Mouse (Mus musculus) heart, postnatal 0 days (tissue): ENCODE results near the gene Fam24b. TPM values are rescaled to one million over a fixed set of nuclear protein-coding genes. Genes with fewer than 3 reads are reported as not detected.

Source experiments
- ATAC-seq: fragments of 200-750 bp; cut with Nextera tagmentation; 2 replicates; pipeline ENCODE4 v1.8.0; 2017; ENCODE audit warnings: low read depth, moderate number of reproducible peaks, moderate library complexity; ENCODE audit not compliant: insufficient read depth
- DNase-seq: peaks from one replicate; pipeline ENCODE4 v3.0.0-alpha.2; 2016; ENCODE audit warnings: low spot score
- H3K27ac ChIP-seq: fragments of 300-500 bp; sonication (generic); 2 replicates; pipeline ENCODE4 v1.5.1; 2014; ENCODE audit warnings: low read depth, mild to moderate bottlenecking
- H3K27me3 ChIP-seq: fragments of 300-500 bp; sonication (generic); 2 replicates; pipeline ENCODE4 v1.6.1; 2014; ENCODE audit warnings: low read length, mixed read lengths; ENCODE audit not compliant: control insufficient read depth, insufficient read depth
- H3K36me3 ChIP-seq: fragments of 300-500 bp; sonication (generic); replicated peaks from 2 replicates; pipeline ENCODE4 v1.6.1; 2014; ENCODE audit warnings: low read length, mixed read lengths; ENCODE audit not compliant: control insufficient read depth, insufficient read depth
- H3K4me1 ChIP-seq: fragments of 300-500 bp; sonication (generic); 2 replicates; pipeline ENCODE4 v1.6.1; 2014; ENCODE audit warnings: antibody characterized with exemption; ENCODE audit not compliant: control insufficient read depth, insufficient read depth
- H3K4me2 ChIP-seq: fragments of 300-500 bp; sonication (generic); 2 replicates; pipeline ENCODE4 v1.6.1; 2014; ENCODE audit warnings: low read depth, mild to moderate bottlenecking, low read length, moderate library complexity
- H3K4me3 ChIP-seq: fragments of 300-500 bp; sonication (generic); 2 replicates; pipeline ENCODE4 v1.5.1; 2014; ENCODE audit warnings: low read depth, low read length
- H3K9ac ChIP-seq: fragments of 300-500 bp; sonication (generic); replicated peaks from 2 replicates; pipeline ENCODE4 v1.6.1; 2014; ENCODE audit warnings: low read depth, low read length, mixed read lengths
- H3K9me3 ChIP-seq: fragments of 300-500 bp; sonication (generic); replicated peaks from 2 replicates; pipeline ENCODE4 v1.6.1; 2016; ENCODE audit warnings: low read length; ENCODE audit not compliant: control insufficient read depth
- CTCF ChIP-seq: IDR thresholded peaks from 2 replicates; pipeline ENCODE4 v1.5.1; 2016; ENCODE audit warnings: antibody characterized with exemption, control low read depth, low read depth
- EP300 ChIP-seq: IDR thresholded peaks from 2 replicates; pipeline ENCODE4 v1.6.1; 2016; ENCODE audit warnings: antibody characterized with exemption, low read depth
- WGBS: fragments of 180-500 bp; shearing (Covaris S2); extraction: QIAGEN DNeasy Blood & Tissue Kit; methylation state at CpG from one replicate; pipeline ENCODE4 v1.1.7; 2014; 5-methylcytosine and 5-hydroxymethylcytosine counted together
- polyA plus RNA-seq: library from polyadenylated mRNA; unstranded; fragments of >200 nt; fragmentation: Nextera tagmentation; extraction: Ambion mirVana; gene quantifications from 2 replicates; pipeline ENCODE4 v1.2.1, GENCODE M21; 2015
- total RNA-seq: library from RNA; depleted of rRNA; stranded (reverse); fragments of >200 nt; gene quantifications from 2 replicates; pipeline ENCODE4 v1.2.3, GENCODE M21; 2014; ENCODE audit warnings: low replicate concordance

Gene Fam24b
- total and polyA plus RNA-seq, 2 experiments from 2014 or later, result not detected

GRCm38 (mm10) chr7:131362615-131363300 is 33.4 kb upstream of the Fam24b start, which contains the start of gene 2310057M21Rik:
2310057M21Rik (minus strand) TSS chr7:131362759.
- H3K27me3 ChIP-seq, result no peaks in the 10 kb centered on the region
- ATAC-seq, result peak; percentile 97
- H3K36me3 ChIP-seq, result peaks cover 15% of the 10 kb centered on the region
- TF ChIP-seq EP300 (peak; percentile 49; the same call in 1 of the 2 replicates), CTCF (no peak)
- H3K4me2 ChIP-seq, result peak within 1 kb of the TSS; percentile 73
- peaks cover 9% of the 10 kb centered on the region; the same call in 1 of the 2 replicates for H3K4me1 ChIP-seq
- H3K4me3 ChIP-seq, result peak within 1 kb of the TSS; percentile 79
- H3K9me3 ChIP-seq, result no peaks in the 10 kb centered on the region
- WGBS, result 0% methylated on average over 55 of the region's 55 CpGs
- H3K27ac ChIP-seq, result peak within 1 kb of the TSS; percentile 92
- peak; percentile 99 for DNase-seq
- peak within 1 kb of the TSS; percentile 83 for H3K9ac ChIP-seq

GRCm38 (mm10) chr7:131362269-131362614 is 32.9 kb upstream of the Fam24b start:
- peak overlapping the region; percentile 83 for H3K9ac ChIP-seq
- no peak for DNase-seq
- peak overlapping the region; percentile 79 for H3K4me3 ChIP-seq
- peak overlapping the region; percentile 92 for H3K27ac ChIP-seq
- no peaks in the 10 kb centered on the region for H3K27me3 ChIP-seq
- peak; percentile 66 for ATAC-seq
- peak overlapping the region; percentile 73 for H3K4me2 ChIP-seq
- peaks cover 9% of the 10 kb centered on the region; the same call in 1 of the 2 replicates for H3K4me1 ChIP-seq
- TF ChIP-seq CTCF (no peak), EP300 (no peak)
- H3K36me3 ChIP-seq, result peaks cover 20% of the 10 kb centered on the region
- WGBS, result under 1% methylated on average over 35 of the region's 35 CpGs
- H3K9me3 ChIP-seq, result no peaks in the 10 kb centered on the region

GRCm38 (mm10) chr7:131356105-131356504 is 26.8 kb upstream of the Fam24b start:
- Histone ChIP-seq H3K4me1 (0 out of 2 replicates have a peak, but pooled peaks cover under 1% of the 10 kb centered on the region), H3K27me3 (no peaks in the 10 kb centered on the region), H3K9me3 (no peaks in the 10 kb centered on the region), H3K4me3 (no peak overlapping the region), H3K27ac (no peak overlapping the region), H3K9ac (no peak overlapping the region), H3K36me3 (peaks cover 68% of the 10 kb centered on the region), H3K4me2 (no peak overlapping the region)
- ATAC-seq (no peak), DNase-seq (no peak)
- WGBS, result 97% methylated on average over 13 of the region's 13 CpGs
- TF ChIP-seq EP300, result no peak
- TF ChIP-seq CTCF, result no peak

- no peak for TF ChIP-seq CTCF
- TF ChIP-seq EP300, result no peak
- H3K27ac ChIP-seq, result no peak overlapping the region
- no peak for ATAC-seq
- H3K36me3 ChIP-seq, result peaks cover 66% of the 10 kb centered on the region
- H3K9me3 ChIP-seq, result no peaks in the 10 kb centered on the region
- no peak for DNase-seq
- no peak overlapping the region for H3K4me3 ChIP-seq
- WGBS, result 83% methylated on average over 7 of the region's 7 CpGs
- no peak overlapping the region for H3K4me2 ChIP-seq
- no peak overlapping the region for H3K9ac ChIP-seq
- H3K27me3 ChIP-seq, result no peaks in the 10 kb centered on the region
- no peaks in the 10 kb centered on the region for H3K4me1 ChIP-seq
Measured at GRCm38 (mm10) chr7:131345856-131346541, 16.7 kb upstream of the Fam24b start.

- ATAC-seq (no peak), DNase-seq (no peak)
- Histone ChIP-seq H3K4me2 (no peak overlapping the region), H3K27ac (no peak overlapping the region), H3K36me3 (peaks cover 26% of the 10 kb centered on the region), H3K27me3 (no peaks in the 10 kb centered on the region), H3K9ac (no peak overlapping the region), H3K4me1 (no peaks in the 10 kb centered on the region), H3K9me3 (no peaks in the 10 kb centered on the region), H3K4me3 (no peak overlapping the region)
- no peak for TF ChIP-seq CTCF
- no peak for TF ChIP-seq EP300
- WGBS, result 63% methylated on average over 8 of the region's 8 CpGs
Measured at GRCm38 (mm10) chr7:131337502-131338068, 8.3 kb upstream of the Fam24b start.
